Mouse (Mus musculus): ENCODE data around the gene Snd1.
"Not testable (repeated sequence)": the region's sequence is repeated elsewhere in the genome, so short reads cannot be mapped to it uniquely, and the experiment has no call there.

Snd1 gene

DNA sequence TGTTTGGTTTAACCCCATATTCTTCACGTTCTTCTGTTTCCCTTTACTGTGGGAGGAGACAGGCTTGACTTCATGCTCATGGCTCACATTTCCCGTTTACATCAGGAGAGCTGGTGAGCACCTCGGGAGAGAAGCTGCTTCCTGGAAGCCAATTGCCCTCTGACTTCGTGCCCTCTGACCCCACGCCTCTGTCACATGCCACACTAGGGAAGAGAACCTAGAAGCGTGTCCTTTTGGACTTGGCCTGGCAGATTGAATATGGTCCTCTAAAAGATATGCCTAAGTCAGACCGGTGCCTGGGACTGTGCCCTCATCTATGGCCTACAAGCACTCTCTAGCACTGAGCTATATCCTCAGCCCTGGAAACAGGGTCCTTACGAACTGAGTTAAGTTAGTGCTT, 430.4 kb downstream of the Snd1 start:
- no peak for DNase-seq (ENCODE audit: low spot score in 2 of 2)

DNA sequence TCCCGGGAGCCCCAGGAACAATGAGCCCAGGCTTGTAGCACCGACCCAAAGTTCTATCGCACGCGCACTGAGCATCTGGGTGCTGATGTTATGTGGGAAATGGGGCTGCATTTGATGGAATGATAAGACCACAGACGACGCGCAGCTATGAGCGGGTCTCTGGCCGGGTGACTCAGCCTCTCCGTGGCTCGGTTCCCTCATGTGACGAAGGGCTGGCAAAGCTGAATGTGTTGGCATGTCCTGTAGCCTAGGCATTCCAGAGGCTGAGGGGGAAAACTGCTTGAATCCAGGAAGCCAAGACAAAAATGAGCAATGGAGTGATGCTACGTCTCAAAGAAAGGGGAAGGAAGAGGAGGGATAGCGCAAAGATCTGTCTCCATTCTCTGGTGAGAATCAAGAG, 434.9 kb downstream of the Snd1 start:
- no peak for DNase-seq (ENCODE audit: low spot score in 2 of 2)

DNA sequence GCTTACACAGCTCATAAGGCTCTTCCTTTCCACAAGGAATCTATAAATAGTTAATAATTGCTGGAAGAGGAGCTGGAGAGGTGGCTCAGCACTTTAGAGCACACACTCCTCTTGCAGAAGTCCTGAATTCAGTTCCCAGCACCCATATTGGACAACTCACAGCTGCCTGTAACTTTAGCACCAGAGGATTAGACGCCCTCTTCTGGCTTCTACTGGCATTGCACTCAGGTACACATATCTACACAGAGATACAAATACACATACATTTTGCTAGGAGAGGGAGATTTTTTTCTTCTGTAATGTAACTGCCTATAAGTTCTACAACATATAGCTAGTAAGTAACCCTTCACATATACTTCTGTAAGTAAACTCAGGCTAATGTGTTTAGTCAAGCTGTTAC, 440.0 kb downstream of the Snd1 start:
- DNase-seq (ENCODE audit: low spot score in 2 of 2) = no peak

DNA sequence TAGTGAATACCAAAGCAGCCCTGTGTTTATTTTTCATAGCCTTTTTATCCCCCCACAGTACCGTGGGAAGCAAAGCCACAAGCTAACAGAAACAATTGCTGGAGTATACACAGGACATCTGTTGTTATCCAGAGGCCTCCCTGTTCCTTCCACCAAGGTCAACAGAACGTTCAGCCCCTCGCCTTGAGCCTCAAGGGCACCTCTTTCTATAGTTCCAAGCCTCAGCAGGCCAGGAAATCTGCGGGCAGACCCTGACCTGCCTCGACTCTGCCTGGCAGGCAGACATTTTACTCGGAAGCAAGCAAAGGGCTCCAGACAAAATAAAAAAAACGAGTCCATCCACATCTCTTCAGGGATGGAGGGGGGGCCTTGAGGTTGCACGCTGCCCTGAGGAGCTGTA, 441.7 kb downstream of the Snd1 start:
- no peak for DNase-seq (ENCODE audit: low spot score in 2 of 2)

DNA sequence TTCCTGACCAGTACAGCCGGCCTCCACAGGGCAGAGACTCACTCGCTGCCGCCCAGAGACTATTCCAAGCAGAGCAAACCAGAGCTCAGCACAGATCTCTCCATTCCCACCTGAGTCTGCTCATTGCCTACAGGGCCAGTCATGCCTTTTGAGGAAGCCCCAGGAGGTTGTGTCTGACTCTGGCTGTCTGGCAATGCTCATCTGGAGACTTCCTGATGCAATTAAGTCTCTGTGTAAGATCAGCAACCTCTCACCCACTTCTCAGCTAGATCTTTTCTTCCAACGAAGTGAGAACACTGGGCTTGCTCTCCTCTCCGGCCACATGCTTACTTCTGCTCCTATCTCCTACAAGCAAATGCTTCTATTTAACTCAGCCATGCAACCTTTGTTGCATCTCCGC, 444.4 kb downstream of the Snd1 start:
- no peak for DNase-seq (ENCODE audit: low spot score in 2 of 2)

DNA sequence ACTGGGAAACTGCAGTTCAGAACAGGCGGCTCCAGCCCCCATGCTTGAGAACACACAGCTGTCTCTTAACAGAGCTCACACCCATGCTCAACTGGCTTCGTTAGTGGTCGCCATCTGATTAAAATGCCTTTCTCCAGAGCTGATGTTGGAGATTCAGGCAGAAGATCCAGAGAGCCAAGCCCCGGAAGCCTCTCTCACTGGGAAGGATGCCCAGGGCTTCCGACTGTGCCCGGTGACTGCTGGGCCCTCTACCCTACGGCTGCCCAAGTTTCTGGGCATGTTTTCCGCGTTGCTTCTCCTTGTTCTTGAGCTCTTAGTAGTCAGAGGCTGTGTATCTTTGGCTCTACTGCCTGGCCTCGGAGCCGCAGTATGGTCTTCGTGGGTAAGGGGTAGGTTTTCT, 447.4 kb downstream of the Snd1 start:
- DNase-seq (ENCODE audit: low spot score in 2 of 2) = no peak

DNA sequence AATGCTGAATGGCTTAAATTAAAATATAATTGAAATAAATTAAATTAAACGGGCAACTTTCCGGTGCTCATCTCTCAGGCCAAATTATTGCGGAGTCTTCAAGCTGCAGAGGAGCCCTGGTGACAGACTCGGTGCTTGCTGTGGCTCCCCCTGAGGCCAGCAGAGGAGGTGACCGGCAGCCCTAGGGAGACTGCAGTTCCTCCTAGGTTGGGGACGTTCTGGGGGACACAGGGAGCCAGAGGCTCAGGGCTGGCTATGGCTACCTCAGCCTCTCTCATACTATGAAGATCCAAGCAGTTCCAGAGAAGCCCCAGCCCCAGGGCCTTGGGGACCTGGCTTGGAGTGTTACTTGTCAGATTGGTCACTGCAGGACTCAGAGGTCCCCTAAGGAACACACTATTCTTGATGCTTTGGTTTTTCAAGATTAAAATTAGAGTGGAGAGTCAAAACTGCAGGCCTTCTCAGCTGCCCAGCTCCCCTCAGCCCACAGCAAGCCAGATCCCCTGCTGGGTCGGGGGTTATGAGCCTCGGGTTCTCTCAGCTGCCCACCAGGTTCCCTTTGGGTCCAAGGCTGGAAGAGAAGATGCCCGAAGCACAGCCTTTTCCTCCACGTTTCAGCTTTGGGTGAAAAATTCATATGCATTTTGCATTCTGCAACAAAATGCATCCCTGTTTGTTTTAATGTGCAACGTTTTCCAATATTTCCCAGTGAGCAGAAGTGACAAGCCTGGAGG, 448.3 kb downstream of the Snd1 start:
- DNase-seq (ENCODE audit: low spot score in 2 of 2) = no peak

DNA sequence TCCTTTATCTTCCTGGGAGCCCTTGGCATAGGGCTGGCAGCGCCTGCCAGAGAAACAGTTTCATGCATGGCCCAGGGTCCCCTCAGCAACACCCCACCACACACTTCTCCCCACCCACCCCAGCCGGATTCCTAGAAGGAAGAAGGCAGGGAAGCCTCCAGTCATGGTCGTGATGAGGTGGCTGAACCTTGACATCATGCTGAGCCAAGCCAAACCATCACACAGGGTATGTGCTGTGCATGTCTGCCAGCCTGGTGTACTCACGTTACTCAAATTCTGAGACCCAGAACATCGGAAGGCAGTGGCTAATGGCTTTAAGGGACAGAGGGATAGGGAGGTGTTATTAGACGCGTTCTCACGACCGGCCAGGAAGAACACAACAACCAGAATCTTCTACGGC, 448.9 kb downstream of the Snd1 start:
- no peak for DNase-seq (ENCODE audit: low spot score in 2 of 2)

DNA sequence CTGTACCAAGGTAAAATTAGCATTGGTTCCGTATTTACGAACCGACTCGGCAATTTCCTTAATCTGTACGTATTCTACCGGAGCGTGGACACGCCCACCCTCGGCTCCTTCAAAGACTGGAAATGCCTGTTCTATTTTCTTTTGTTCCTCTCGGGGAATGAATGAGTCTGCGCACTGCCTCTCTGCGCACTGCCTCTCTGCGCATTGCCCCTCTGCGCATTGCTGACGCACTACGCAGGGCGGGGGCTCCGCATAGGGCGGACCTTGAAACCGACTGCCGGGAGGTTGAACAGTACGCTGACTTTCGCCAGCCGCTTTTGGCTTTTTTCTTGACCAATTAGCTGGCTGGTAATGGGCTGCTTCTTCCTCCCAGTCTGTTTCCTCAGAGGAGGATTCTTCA, 453.0 kb downstream of the Snd1 start:
- not testable (repeated sequence) for DNase-seq (ENCODE audit: low spot score in 2 of 2)

DNA sequence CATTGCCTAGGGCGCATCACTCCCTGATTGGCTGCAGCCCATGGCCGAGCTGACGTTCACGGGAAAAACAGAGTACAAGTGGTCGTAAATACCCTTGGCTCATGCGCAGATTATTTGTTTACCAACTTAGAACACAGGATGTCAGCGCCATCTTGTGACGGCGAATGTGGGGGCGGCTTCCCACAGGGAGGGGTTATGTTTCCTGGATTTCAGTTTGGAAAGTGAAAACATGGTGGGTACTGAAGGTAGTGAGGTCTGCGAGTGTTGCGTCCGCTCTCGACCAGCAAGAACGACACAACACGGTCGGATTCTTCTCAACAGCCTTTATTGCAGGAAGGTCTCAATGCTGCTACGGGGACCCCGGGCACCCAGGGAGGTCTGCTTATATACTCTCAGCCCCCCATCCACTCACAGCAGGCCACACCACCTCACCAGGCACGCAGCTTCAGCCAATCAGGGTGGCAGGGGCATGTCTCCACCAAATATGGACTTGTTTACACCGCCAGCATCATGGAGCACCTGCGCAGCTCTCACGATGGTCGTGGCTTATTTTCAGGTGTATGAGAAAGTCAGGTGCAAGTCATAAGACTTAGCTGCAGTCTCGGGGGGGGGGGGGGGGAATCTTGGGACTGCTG, 454.3 kb downstream of the Snd1 start:
- not testable (repeated sequence) for DNase-seq (ENCODE audit: low spot score in 2 of 2)

DNA sequence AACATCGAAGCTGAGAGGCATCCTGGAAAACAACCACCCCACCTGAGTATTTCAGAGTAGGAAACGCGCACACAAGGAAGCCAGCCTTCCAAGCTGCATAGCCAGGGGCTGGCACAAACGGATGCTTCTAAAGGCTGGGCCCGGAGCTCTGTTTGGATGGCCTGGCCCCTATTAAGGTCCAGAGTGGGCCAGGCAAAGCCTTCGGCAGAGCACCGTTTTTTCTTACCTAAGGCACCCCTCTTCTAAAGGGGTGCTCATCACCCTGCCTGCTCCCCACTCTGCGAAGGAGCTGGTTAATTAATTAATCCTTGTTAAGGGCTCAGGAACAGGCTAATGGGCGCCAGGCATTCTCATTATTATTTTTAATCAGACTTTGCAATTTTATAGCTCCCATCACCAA, 456.3 kb downstream of the Snd1 start:
- DNase-seq (ENCODE audit: low spot score in 2 of 2) = no peak

DNA sequence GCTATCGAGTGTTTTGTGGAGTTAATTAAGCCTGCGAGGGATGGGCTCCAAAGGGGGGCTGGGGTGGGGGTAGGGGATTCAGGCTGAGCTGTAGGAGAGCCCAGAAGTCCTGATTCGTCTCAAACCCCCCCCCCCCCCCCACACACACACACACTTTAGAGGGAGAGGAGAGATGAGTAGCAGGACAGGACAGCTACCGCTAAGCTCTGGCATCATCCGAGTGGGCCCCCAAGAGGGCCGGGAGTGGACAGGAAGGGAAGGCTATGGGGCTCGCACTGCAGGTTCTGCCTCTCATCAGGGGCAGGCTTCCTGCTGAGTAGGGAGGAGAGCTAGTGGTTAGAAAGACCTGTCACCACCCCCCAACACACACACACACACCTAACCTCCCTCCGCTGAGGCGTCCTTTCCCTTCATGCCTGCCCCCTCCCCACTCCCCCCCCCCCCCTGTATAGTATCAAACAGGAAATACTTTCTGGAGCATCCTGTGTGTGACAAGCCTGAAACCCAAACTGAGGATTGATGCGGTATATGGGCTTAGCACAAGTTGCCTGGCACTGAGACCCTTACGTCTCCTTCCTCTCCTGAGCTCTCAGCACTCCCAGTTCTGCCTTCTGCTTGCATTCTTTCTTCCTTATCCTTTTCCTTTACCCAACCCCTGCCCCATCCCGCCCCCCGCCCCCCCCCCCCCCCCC, 456.8 kb downstream of the Snd1 start:
- no peak for DNase-seq (ENCODE audit: low spot score in 2 of 2)

DNA sequence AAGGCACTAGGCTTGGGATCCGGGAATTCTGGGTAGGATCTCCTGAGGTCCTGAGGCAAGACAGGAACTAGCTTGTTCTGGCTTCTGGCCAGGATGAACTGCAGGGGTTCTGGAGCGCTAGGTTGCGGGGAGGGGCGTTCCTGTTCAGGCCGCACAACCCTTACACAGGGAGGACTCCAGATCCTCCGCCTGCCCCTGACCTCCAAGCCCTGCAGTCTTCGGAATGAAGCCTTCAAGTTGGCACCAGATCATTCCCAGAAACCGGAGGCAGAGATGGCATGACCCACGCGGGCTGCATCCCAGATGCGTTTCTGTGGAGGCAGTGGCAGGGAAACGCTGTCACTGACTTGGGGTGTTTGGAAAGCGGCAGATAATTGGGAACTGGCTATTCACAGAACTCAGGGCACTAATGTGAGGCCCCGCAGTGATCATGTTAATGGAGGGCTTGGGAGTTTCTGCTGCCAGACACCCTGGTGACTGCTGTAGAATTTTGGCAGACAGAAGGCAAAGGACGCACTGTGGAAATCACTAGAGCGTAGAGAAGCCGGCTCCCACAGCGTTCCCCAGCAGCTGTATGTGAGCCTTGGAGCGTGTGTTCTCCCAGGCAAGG, 457.5 kb downstream of the Snd1 start:
- DNase-seq (ENCODE audit: low spot score in 2 of 2) = no peak

DNA sequence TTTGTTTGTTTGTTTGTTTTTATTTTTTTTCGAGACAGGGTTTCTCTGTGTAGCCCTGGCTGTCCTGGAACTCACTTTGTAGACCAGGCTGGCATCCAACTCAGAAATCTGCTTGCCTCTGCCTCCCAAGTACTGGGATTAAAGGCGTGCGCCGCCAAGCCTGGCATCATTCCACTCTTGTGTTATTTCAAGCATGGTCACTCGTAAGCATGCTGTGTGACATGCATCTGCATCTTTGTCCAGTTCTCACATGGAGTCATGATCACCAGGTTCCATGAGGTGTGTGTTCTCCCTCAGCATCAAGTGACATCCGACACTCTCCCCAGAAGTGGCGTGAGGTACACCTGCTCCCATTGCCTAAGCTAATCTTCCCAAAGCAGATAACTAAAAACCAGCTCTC, 460.8 kb downstream of the Snd1 start:
- DNase-seq (ENCODE audit: low spot score in 2 of 2) = no peak

DNA sequence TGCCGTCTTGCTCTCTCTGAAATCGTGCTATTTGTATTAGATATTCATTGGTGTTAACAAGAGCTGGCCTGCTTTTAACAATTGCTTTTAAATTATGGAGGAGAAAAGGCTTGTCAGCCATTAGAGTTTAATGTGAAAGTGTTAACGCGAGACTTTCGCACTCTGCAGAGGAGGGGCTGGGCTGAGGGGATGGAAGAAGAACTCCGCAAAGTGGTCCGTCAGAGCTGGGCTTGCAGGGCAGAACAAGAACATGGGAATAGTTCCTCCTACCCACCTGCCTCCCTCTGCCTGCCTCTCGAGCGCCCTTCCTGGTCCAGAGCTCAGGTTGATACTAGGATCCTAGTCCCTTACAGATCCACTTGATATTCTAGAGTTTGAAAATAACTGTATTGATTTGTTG, 472.3 kb downstream of the Snd1 start:
- no peak for DNase-seq (ENCODE audit: low spot score in 2 of 2)

DNA sequence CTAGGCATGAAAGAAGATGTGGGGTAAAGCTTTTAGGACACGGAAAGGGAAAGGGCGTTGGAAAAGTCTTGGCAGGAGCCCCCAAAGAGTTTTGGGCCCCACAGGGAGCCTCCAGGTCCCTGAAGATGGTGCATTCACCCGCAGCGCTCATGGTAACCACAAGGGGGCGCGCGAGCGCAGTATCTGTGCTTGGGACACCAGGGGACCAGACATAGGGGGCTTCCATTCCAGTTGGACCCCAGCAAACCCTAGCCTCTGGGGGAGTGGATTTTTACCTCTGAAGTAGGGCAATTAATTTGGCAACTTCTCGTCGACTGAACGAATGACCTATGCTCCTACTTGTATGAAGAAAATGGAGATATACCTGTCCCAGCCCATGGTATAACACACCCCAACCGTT, 474.3 kb downstream of the Snd1 start:
- DNase-seq (ENCODE audit: low spot score in 2 of 2) = peak; percentile 34 to 60

DNA sequence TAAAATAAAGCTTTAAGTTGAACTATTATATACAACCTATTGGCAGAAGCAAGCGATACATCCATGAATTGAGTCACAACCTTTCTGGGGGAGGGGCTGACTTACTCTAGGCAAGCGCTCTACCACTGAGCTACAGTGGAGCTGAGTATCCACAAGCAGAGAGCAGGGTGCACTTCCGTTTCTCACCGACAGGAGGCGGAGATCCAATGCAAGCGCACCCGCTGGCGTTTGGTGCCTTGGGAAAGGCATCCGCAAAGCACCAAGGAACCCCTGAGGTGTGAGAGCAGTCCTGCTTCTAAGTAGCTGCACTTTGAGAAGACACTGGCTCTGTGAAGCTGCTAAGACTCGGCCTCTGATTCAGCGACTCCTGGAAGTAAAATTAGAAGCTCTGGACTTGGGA, 480.6 kb downstream of the Snd1 start:
- no peak for DNase-seq (ENCODE audit: low spot score in 2 of 2)

DNA sequence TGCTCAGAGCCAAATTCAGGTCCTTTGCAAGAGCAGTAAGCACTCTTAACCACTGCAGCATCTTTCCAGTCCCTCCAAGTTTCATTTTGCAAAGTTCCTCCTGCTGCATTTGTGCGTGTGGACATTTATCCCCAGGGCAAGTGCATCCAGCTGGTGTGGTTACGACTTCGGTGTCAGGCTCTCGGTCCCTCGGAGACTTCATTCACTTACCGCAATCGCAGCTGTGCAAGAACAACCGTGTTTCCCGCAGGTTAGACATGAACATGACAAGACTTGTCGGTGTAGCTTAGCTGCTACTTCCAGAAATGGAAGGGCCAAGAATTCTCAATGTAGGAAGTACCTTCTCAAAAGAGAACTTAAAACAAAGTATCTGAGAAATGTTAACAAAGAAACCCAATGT, 482.5 kb downstream of the Snd1 start:
- DNase-seq (ENCODE audit: low spot score in 2 of 2) = no peak

DNA sequence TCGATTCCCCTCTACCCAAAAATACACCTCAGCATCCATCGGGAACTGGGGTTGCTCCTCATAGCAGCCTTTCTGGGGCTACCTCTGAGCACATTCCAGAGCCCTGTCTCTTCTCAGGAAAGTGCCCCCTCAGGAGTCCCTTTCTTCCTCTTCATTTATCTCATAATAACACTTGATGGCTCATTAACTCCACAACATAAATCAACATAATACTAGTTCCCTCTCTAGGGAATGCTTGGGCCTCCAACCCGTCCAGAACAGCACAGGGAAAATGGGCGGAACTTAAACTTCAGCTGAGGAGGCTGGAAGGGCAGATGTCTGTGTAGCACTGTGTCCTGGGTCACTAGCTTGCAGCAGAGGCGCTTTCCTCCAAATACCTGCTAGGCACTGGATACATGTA, 488.2 kb downstream of the Snd1 start:
- DNase-seq (ENCODE audit: low spot score in 2 of 2) = no peak

DNA sequence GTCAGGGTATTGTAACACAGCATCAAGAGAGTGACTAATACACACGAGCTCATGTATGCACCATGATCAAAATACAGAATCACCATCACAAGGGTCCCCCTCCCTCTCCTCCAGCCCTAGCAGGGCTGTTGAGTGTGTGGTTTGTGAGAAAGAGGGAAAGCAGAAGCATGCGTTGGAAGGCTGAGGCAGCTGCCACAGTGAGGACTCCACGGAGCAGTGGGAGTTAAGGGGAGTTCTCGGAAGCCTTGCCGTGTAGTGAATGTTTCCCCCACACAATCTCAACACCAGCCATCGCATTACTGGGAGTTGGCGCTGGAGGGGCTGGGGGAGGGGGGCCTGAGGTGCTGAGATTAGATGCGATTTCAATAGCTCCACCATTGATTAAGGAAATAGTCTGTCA, 490.3 kb downstream of the Snd1 start:
- DNase-seq (ENCODE audit: low spot score in 2 of 2) = no peak

DNA sequence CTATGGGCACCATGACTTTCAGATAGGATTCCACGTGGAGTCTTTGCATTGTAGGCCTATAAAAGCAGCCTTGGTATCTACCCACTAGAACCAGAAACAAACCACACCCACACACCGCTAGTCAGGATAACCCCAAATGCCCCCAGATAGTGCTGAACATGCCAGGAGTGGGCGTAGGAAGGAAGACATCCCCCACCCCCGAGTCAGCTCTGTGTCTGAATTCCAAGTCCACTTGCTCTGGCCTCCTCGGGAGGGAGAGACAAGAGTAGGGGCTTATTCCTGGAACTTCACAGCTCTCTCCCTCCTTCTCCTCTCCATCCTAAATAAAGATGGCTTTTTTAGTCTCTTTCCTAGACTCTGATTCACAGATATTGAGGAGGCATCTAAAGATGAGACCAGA, 494.7 kb downstream of the Snd1 start:
- DNase-seq (ENCODE audit: low spot score in 2 of 2) = no peak

DNA sequence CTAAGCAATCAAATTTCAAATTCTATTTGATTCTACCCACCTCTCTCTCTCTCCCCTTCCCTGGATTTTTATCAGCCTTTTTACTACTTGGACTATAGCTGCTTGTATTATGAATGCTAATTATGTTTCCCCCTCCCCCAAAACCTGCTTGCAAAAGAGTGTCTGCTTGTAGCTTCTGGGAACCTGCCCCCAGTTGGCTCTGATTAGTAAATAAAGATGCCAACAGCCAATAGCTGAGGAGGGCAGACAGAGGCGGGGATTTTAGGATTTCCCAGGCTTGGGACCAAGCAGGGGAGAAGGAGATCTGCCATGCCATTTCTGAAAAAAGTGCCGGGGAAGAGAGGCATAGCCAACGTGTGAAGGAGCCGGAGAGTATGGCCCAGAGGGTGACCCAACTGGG, 495.8 kb downstream of the Snd1 start:
- DNase-seq (ENCODE audit: low spot score in 2 of 2) = no peak

DNA sequence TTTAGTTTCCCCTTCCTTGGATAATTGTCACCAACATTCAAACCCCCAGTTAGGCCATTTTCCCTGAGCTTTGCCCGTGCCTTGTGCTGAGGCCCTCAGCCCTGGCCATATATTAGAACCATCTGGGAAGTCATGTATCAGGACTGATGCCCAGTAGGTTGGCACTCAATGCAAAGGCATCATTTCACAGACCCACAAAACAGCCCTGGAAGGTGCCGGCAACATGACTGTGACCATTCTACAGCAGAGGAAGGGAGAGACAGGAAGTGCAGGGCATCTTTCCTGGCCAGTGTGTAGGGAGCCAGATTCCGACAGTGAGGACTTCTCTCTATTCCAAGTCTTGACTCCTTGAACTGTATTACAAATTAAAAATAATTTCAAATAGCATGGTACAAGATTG, 499.6 kb downstream of the Snd1 start:
- DNase-seq (ENCODE audit: low spot score in 2 of 2) = no peak
